Mouse (Mus musculus) kidney, adult 2 months (tissue): ENCODE measurements around the gene Entpd5. TPM values are rescaled to one million over a fixed set of nuclear protein-coding genes. Genes with fewer than 3 reads are reported as not detected.

Source experiments
- DNase-seq: peaks from one replicate; pipeline ENCODE4 v3.0.0; 2021
- H3K27ac ChIP-seq: fragments of 200-500 bp; 2 replicates; pipeline ENCODE4 v1.5.1; 2012; ENCODE audit warnings: low read depth, low read length, control low read depth, inconsistent platforms; ENCODE audit not compliant: insufficient read depth
- H3K27me3 ChIP-seq: fragments of 200-500 bp; replicated peaks from 2 replicates; pipeline ENCODE4 v1.6.1; 2012; ENCODE audit warnings: mild to moderate bottlenecking, moderate library complexity, low read length, inconsistent platforms; ENCODE audit not compliant: control insufficient read depth, insufficient read depth
- H3K36me3 ChIP-seq: fragments of 200-500 bp; 2 replicates; pipeline ENCODE4 v1.6.1; 2012; ENCODE audit warnings: mild to moderate bottlenecking, moderate library complexity, low read length, inconsistent platforms; ENCODE audit not compliant: control insufficient read depth, insufficient read depth
- H3K4me1 ChIP-seq: fragments of 200-500 bp; 2 replicates; pipeline ENCODE4 v1.6.1; 2011; ENCODE audit warnings: low read length; ENCODE audit not compliant: control insufficient read depth, insufficient read depth
- H3K4me3 ChIP-seq: fragments of 200-500 bp; 2 replicates; pipeline ENCODE4 v1.5.1; 2011; ENCODE audit warnings: mild to moderate bottlenecking, low read depth, low read length, control low read depth; ENCODE audit not compliant: insufficient read depth
- CTCF ChIP-seq: fragments of 200-500 bp; conservative IDR thresholded peaks from 2 replicates; pipeline ENCODE4 v1.5.1; 2011; ENCODE audit warnings: low read depth, mild to moderate bottlenecking, control low read depth, low read length, moderate library complexity, mixed read lengths; ENCODE audit not compliant: insufficient read depth, insufficient read length
- POLR2A ChIP-seq: fragments of 200-500 bp; IDR thresholded peaks from one replicate; pipeline ENCODE4 v1.6.1; 2011; ENCODE audit warnings: low read depth, low read length, control low read depth
- WGBS: fragments of 180-500 bp; shearing (Covaris S2); methylation state at CpG from one replicate; pipeline ENCODE4 v1.1.7; 2018; 5-methylcytosine and 5-hydroxymethylcytosine counted together
- polyA plus RNA-seq: library from polyadenylated mRNA; depleted of rRNA; stranded (reverse); fragments of >200 nt; gene quantifications from 2 replicates; pipeline ENCODE4 v1.2.3, GENCODE M21; 2012

Gene Entpd5
- polyA plus RNA-seq, 1 experiment: 100 TPM

DNA sequence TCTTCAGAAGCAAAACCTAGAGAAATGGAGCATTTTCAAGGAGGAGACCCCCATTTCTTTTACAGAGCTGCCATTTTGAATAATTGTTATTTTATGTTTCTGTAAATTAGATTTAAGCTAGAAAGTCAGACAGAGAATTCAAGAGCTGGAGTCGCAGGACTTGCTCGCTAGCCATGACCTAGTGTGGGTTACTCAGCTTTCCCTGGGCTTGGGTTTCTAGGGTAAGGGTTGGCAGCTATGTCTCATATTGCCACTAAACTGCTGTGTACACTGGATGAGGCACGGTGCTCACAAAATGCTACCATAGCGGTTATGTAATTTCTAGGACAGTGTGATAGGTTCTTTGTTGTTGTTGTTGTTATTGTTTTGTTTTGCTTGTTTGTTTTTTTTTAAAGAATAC is 16.1 kb downstream of the Entpd5 start:
- no peak overlapping the region for H3K27ac ChIP-seq
- H3K4me1 ChIP-seq: peaks cover 12% of the 10 kb centered on the region
- TF ChIP-seq POLR2A (no peak), CTCF (no peak)
- H3K27me3 ChIP-seq: no peaks in the 10 kb centered on the region
- H3K4me3 ChIP-seq: no peak overlapping the region
- no peak for DNase-seq
- 93% methylated on average over 4 of the region's 4 CpGs for WGBS
- peaks cover 4% of the 10 kb centered on the region; the same call in 1 of the 2 replicates for H3K36me3 ChIP-seq

DNA sequence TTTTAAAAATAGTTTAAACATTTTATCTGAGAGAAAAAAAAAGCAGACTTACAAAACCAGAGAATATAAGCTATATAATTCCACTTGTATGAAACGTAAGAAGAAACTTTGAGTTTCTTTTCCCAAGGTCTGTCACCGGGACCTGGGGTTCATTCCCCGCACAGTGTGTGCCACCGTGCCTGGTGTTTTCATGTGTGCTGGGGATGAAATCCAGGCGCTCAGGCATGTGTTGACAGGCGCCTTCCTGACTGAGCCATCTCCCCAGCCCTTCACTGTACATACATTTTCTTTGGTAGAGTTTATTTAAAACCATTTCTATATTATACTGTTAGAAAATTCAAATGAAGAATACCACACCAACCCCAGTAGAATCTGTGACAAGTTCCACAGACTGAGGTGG is 18.5 kb downstream of the Entpd5 start:
- Histone ChIP-seq H3K4me1 (peaks cover 14% of the 10 kb centered on the region), H3K36me3 (no peaks in the 10 kb centered on the region; the same call in none of the 2 replicates), H3K27me3 (no peaks in the 10 kb centered on the region), H3K27ac (no peak overlapping the region), H3K4me3 (no peak overlapping the region)
- WGBS: 91% methylated on average over 6 of the region's 6 CpGs
- TF ChIP-seq POLR2A: no peak
- TF ChIP-seq CTCF: no peak
- DNase-seq: no peak

- no peak overlapping the region for H3K4me3 ChIP-seq
- 54% methylated on average over 14 of the region's 14 CpGs for WGBS
- H3K27me3 ChIP-seq: no peaks in the 10 kb centered on the region
- peak; percentile 46 for DNase-seq
- no peaks in the 10 kb centered on the region; the same call in none of the 2 replicates for H3K36me3 ChIP-seq
- peaks cover 26% of the 10 kb centered on the region for H3K4me1 ChIP-seq
- no peak for TF ChIP-seq CTCF
- TF ChIP-seq POLR2A: no peak
- peak overlapping the region; percentile 78 for H3K27ac ChIP-seq
Observed at GRCm38 (mm10) chr12:84388774-84389400, 19.9 kb downstream of the Entpd5 start.

GRCm38 (mm10) chr12:84388097-84388496 is 20.7 kb downstream of the Entpd5 start:
- peak; percentile 75 for DNase-seq
- Histone ChIP-seq H3K27ac (peak overlapping the region; percentile 78), H3K4me3 (no peak overlapping the region), H3K4me1 (peaks cover 26% of the 10 kb centered on the region), H3K27me3 (no peaks in the 10 kb centered on the region), H3K36me3 (no peaks in the 10 kb centered on the region; the same call in none of the 2 replicates)
- TF ChIP-seq CTCF (no peak), POLR2A (no peak)
- 37% methylated on average over 8 of the region's 8 CpGs for whole genome bisulfite sequencing

- Histone ChIP-seq H3K4me1 (peaks cover 26% of the 10 kb centered on the region), H3K4me3 (no peak overlapping the region), H3K27me3 (no peaks in the 10 kb centered on the region), H3K36me3 (no peaks in the 10 kb centered on the region; the same call in none of the 2 replicates), H3K27ac (peak overlapping the region; percentile 75)
- 88% methylated on average over 4 of the region's 4 CpGs for whole genome bisulfite sequencing
- TF ChIP-seq CTCF (no peak), POLR2A (no peak)
- DNase-seq: no peak
Observed at GRCm38 (mm10) chr12:84385408-84385807, 23.4 kb downstream of the Entpd5 start.

DNA sequence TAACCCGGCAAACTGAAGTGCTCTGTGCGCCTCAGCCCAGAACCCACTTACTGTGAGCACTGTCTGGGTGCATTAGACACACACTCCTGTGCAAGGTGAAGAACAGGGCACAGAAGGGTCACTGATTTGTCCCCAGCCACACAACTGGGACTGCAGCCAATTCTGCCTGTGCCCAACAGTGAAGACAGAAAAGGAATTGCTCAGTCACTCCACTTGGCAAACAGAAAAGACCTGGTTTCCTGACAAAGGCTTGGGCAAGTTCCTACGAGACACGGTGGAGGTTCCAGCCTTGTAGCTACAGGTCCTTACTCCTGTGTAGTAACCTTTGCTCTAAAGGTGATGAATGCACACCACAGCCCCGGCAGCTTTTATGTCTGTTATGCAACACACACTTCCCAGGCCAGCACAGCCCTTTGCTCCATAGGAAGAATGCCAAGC is 24.2 kb downstream of the Entpd5 start:
- peak overlapping the region; percentile 75 for H3K27ac ChIP-seq

DNA sequence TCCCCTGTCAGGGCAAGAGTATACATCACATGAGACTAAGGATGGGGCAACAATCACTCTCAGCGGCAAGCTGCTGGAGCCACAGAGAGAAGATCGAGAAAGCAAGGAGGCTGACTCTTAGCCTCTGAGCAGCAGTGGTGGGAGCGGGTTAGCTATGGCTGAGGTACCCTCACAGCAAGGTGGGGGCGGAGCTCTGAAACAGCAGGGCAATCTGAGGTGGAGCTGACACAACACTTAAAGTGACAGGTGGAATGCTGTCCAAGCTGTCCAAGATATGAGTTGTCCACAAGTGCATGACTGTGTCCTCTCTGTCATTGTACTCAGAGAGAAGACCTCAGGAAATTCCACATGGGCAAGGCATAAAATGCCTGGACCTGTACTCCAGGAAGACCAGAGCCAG is 26.5 kb downstream of the Entpd5 start:
- WGBS: 88% methylated on average over 4 of the region's 4 CpGs
- Histone ChIP-seq H3K4me1 (peaks cover 14% of the 10 kb centered on the region; the same call in 1 of the 2 replicates), H3K27me3 (no peaks in the 10 kb centered on the region), H3K27ac (no peak overlapping the region), H3K4me3 (no peak overlapping the region), H3K36me3 (no peaks in the 10 kb centered on the region; the same call in none of the 2 replicates)
- TF ChIP-seq CTCF: no peak
- TF ChIP-seq POLR2A: no peak
- no peak for DNase-seq

More for the DNA sequence above, 24.2 kb downstream of the Entpd5 start:
- Histone ChIP-seq H3K4me1 (peaks cover 26% of the 10 kb centered on the region), H3K36me3 (no peaks in the 10 kb centered on the region; the same call in none of the 2 replicates), H3K4me3 (no peak overlapping the region), H3K27me3 (no peaks in the 10 kb centered on the region)
- DNase-seq: peak; percentile 94
- whole genome bisulfite sequencing: 25% methylated on average over 5 of the region's 5 CpGs
- no peak for TF ChIP-seq POLR2A
- TF ChIP-seq CTCF: no peak
